Mouse (Mus musculus): Measurements from ENCODE around the gene Nrip1. TPM values are rescaled to one million over a fixed set of nuclear protein-coding genes. Genes with fewer than 3 reads are reported as not detected.

The Nrip1 gene
- polyA plus RNA-seq, 1 experiment from 2014 or later, result 29.0 TPM

DNA sequence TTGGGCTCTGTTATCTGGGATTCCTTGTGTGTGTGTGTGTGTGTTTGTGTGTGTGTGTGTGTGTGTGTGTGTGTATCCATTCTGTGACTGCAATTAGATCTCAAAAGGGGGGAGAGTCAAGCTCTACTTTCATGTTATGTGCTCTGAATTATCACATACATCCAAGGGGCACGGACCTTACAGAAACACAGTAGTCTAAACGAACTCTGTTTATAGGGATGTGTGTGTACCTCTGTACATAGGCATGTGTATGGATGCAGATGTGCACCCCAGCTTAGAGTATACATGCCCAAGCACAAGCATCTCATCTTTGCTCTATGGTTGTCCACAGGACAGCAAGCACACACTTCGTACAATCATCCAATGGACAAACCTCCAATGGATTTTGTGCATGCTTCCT, 98.0 kb downstream of the Nrip1 start:
- no peaks in the 10 kb centered on the region for H3K4me1 ChIP-seq (ENCODE audit: control insufficient read depth, insufficient read depth, low read length)
- H3K36me3 ChIP-seq (replicated peaks; ENCODE audit: control insufficient read depth, insufficient read depth, low read depth, low read length), result no peaks in the 10 kb centered on the region
- H3K4me3 ChIP-seq (ENCODE audit: low read depth, low read length), result no peak overlapping the region
- DNase-seq (ENCODE audit: low spot score) (no peak), ATAC-seq (replicated peaks; ENCODE audit: insufficient number of reproducible peaks, low FRiP score, low TSS enrichment, low read depth) (no peak)
- no peak overlapping the region for H3K27ac ChIP-seq (replicated peaks; ENCODE audit: low read depth, low read length)
- no peak overlapping the region for H3K4me2 ChIP-seq (ENCODE audit: low read depth, low read length)
- 87% methylated on average over 3 of the region's 3 CpGs for WGBS
- H3K27me3 ChIP-seq (ENCODE audit: control insufficient read depth, insufficient read depth, low read length), result no peaks in the 10 kb centered on the region
- H3K9me3 ChIP-seq (replicated peaks; ENCODE audit: control insufficient read depth, low read length), result no peaks in the 10 kb centered on the region
- no peak overlapping the region for H3K9ac ChIP-seq (replicated peaks; ENCODE audit: low read length)

DNA sequence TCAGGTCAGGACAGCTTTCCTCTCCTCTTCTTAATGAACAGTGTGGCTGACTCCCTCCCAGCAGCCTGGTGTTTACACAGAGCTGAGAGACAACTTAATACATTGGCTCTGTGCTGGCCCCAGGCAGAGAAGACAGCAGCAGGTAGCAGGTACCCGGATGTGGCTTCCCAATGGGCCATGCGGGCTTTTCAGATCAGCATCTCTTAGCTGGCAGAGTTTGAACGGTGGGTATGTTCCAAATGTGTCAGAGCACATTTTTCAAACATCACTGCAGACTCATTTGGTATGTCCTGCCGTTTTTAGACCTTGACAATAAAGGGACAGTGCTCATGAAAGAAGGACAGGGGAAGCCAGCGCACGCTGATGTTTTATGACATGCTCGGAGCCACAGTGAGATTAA, 98.5 kb downstream of the Nrip1 start:
- Histone ChIP-seq H3K4me3 (ENCODE audit: low read depth, low read length) (no peak overlapping the region), H3K4me1 (ENCODE audit: control insufficient read depth, insufficient read depth, low read length) (no peaks in the 10 kb centered on the region), H3K27ac (replicated peaks; ENCODE audit: low read depth, low read length) (no peak overlapping the region), H3K27me3 (ENCODE audit: control insufficient read depth, insufficient read depth, low read length) (no peaks in the 10 kb centered on the region), H3K9me3 (replicated peaks; ENCODE audit: control insufficient read depth, low read length) (no peaks in the 10 kb centered on the region), H3K36me3 (replicated peaks; ENCODE audit: control insufficient read depth, insufficient read depth, low read depth, low read length) (no peaks in the 10 kb centered on the region), H3K9ac (replicated peaks; ENCODE audit: low read length) (no peak overlapping the region), H3K4me2 (ENCODE audit: low read depth, low read length) (no peak overlapping the region)
- WGBS, result 80% methylated on average over 7 of the region's 7 CpGs
- no peak for DNase-seq (ENCODE audit: low spot score)
- no peak for ATAC-seq (replicated peaks; ENCODE audit: insufficient number of reproducible peaks, low FRiP score, low TSS enrichment, low read depth)

DNA sequence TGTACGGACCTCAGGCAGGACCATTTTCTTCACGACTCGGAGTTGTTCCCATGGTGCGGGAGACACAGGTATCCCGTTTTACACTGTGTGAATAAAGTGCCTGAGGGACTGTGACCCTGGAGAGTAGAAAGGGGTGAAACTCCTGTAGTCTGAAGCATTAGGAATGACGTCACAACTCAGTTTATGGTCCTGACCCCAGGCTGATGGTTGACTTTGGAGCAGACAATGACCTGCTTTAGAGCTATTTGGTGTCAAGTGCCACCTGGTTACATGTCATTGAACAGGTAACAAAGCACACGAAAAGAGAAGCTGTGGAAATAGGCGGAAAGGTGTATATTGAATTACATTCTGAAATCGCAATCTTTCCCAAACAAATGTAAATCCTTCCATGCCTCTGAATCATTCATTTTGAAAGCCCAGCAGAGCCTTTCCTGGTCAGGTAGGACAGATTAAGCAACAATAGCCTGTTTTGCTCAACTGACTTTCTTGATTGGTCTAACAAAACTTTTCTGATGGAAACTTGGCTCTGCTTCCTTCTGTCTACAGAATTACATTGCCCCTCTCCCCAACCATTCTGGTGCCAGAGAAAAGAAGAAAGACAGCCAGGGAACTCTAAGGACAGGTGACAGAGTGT, 106.9 kb downstream of the Nrip1 start:
- Histone ChIP-seq H3K4me3 (ENCODE audit: low read depth, low read length) (no peak overlapping the region), H3K9me3 (replicated peaks; ENCODE audit: control insufficient read depth, low read length) (no peaks in the 10 kb centered on the region), H3K4me2 (ENCODE audit: low read depth, low read length) (no peak overlapping the region), H3K9ac (replicated peaks; ENCODE audit: low read length) (no peak overlapping the region), H3K36me3 (replicated peaks; ENCODE audit: control insufficient read depth, insufficient read depth, low read depth, low read length) (no peaks in the 10 kb centered on the region), H3K4me1 (ENCODE audit: control insufficient read depth, insufficient read depth, low read length) (no peaks in the 10 kb centered on the region), H3K27ac (replicated peaks; ENCODE audit: low read depth, low read length) (no peak overlapping the region), H3K27me3 (ENCODE audit: control insufficient read depth, insufficient read depth, low read length) (no peaks in the 10 kb centered on the region)
- ATAC-seq (replicated peaks; ENCODE audit: insufficient number of reproducible peaks, low FRiP score, low TSS enrichment, low read depth) (peak; percentile 23; the same call in 1 of the 2 replicates), DNase-seq (ENCODE audit: low spot score) (no peak)
- 73% methylated on average over 9 of the region's 9 CpGs for WGBS

DNA sequence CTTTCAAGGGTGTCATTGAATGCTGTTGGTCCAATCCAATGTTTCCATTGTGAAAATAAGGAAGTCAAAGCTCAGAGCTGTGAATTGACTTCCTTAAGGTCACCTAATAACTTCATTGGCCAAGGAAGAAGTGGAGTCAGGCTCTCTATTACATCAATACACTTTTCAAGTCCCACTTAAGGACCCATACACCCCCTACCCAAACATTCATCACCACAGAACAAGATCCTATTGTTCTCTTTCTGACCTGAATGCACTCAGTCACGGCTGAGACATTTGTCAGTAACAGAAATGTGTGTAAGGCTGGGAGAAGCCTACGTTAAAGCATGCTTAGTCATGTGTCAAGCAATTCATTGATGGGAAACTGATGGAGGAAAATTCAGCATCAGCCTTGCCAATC, 107.8 kb downstream of the Nrip1 start:
- Histone ChIP-seq H3K9me3 (replicated peaks; ENCODE audit: control insufficient read depth, low read length) (no peaks in the 10 kb centered on the region), H3K27ac (replicated peaks; ENCODE audit: low read depth, low read length) (no peak overlapping the region), H3K4me2 (ENCODE audit: low read depth, low read length) (no peak overlapping the region), H3K4me3 (ENCODE audit: low read depth, low read length) (no peak overlapping the region), H3K4me1 (ENCODE audit: control insufficient read depth, insufficient read depth, low read length) (no peaks in the 10 kb centered on the region), H3K36me3 (replicated peaks; ENCODE audit: control insufficient read depth, insufficient read depth, low read depth, low read length) (no peaks in the 10 kb centered on the region), H3K9ac (replicated peaks; ENCODE audit: low read length) (no peak overlapping the region), H3K27me3 (ENCODE audit: control insufficient read depth, insufficient read depth, low read length) (no peaks in the 10 kb centered on the region)
- no peak for DNase-seq (ENCODE audit: low spot score)
- 18% methylated on average over 2 of the region's 2 CpGs for WGBS
- ATAC-seq (replicated peaks; ENCODE audit: insufficient number of reproducible peaks, low FRiP score, low TSS enrichment, low read depth), result no peak

DNA sequence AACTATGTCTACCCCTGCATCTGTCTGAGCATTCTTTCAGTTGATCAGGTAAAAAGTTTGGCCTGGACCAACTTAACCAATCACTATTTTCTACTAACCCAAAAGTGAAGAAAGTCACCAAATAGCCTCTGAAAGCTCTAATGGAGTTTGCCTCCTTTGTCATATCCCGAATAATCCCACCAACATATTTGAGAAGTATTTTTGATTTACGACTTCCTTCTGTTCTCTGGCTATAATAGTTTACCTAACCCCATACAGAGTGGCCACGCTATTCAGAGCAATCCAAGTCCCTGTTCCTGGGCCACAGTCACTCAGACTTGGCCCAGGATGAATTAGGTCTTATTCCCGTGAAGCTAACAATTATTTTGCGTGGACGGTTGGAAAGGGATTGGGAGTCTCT, 108.3 kb downstream of the Nrip1 start:
- no peak overlapping the region for H3K4me2 ChIP-seq (ENCODE audit: low read depth, low read length)
- H3K27me3 ChIP-seq (ENCODE audit: control insufficient read depth, insufficient read depth, low read length), result no peaks in the 10 kb centered on the region
- no peaks in the 10 kb centered on the region for H3K36me3 ChIP-seq (replicated peaks; ENCODE audit: control insufficient read depth, insufficient read depth, low read depth, low read length)
- no peak for ATAC-seq (replicated peaks; ENCODE audit: insufficient number of reproducible peaks, low FRiP score, low TSS enrichment, low read depth)
- no peaks in the 10 kb centered on the region for H3K4me1 ChIP-seq (ENCODE audit: control insufficient read depth, insufficient read depth, low read length)
- H3K27ac ChIP-seq (replicated peaks; ENCODE audit: low read depth, low read length), result no peak overlapping the region
- no peak overlapping the region for H3K4me3 ChIP-seq (ENCODE audit: low read depth, low read length)
- WGBS, result 81% methylated on average over 6 of the region's 6 CpGs
- H3K9ac ChIP-seq (replicated peaks; ENCODE audit: low read length), result no peak overlapping the region
- no peak for DNase-seq (ENCODE audit: low spot score)
- no peaks in the 10 kb centered on the region for H3K9me3 ChIP-seq (replicated peaks; ENCODE audit: control insufficient read depth, low read length)

DNA sequence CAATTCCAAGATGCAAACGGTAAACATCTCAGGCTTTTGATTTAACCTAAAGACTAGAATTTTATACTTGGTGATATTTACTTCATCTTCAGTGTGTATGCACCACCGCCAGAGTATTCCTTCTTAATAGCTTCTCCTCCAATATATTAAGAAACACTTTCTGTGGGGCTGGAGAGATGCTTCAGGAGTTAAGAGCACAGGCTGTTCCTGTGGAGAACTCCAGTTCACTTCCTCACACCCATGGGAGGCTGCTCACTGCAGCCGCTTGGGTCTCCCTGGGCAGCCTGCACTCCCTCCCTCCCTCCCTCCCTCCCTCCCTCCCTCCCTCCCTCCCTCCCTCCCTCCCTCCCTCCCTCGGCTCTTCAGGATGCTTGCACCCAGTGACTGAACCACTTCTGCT, 110.2 kb downstream of the Nrip1 start:
- ATAC-seq (replicated peaks; ENCODE audit: insufficient number of reproducible peaks, low FRiP score, low TSS enrichment, low read depth), result no peak
- no peaks in the 10 kb centered on the region for H3K36me3 ChIP-seq (replicated peaks; ENCODE audit: control insufficient read depth, insufficient read depth, low read depth, low read length)
- WGBS, result 75% methylated on average over 3 of the region's 4 CpGs

DNA sequence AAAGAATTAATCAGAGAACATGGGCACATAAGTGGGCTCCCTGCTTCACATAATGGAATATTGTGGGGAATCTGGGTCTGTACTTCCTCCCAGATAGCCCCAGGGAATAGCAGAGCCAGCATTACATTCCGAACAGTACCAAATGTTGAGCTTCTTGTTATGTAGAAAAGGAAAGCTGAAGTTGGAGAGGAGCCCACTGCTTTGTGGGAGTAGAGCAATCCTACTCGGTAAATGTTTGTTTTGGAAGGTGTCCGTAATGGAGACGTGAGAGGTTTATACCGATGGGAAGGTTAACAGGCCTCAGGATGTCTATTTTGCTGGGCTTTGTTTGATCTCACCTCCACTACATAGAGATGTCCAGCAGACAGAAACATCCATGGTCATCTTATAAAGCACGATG, 113.3 kb downstream of the Nrip1 start:
- H3K9ac ChIP-seq (replicated peaks; ENCODE audit: low read length), result no peak overlapping the region
- H3K36me3 ChIP-seq (replicated peaks; ENCODE audit: control insufficient read depth, insufficient read depth, low read depth, low read length), result no peaks in the 10 kb centered on the region
- no peaks in the 10 kb centered on the region for H3K9me3 ChIP-seq (replicated peaks; ENCODE audit: control insufficient read depth, low read length)
- no peaks in the 10 kb centered on the region for H3K27me3 ChIP-seq (ENCODE audit: control insufficient read depth, insufficient read depth, low read length)
- ATAC-seq (replicated peaks; ENCODE audit: insufficient number of reproducible peaks, low FRiP score, low TSS enrichment, low read depth), result no peak
- no peaks in the 10 kb centered on the region for H3K4me1 ChIP-seq (ENCODE audit: control insufficient read depth, insufficient read depth, low read length)
- WGBS, result 69% methylated on average over 6 of the region's 6 CpGs
- H3K4me2 ChIP-seq (ENCODE audit: low read depth, low read length), result no peak overlapping the region
- H3K27ac ChIP-seq (replicated peaks; ENCODE audit: low read depth, low read length), result no peak overlapping the region
- no peak for DNase-seq (ENCODE audit: low spot score)
- H3K4me3 ChIP-seq (ENCODE audit: low read depth, low read length), result no peak overlapping the region

More for the DNA sequence above, 110.2 kb downstream of the Nrip1 start:
- DNase-seq (ENCODE audit: low spot score), result no peak
- Histone ChIP-seq H3K27me3 (ENCODE audit: control insufficient read depth, insufficient read depth, low read length) (no peaks in the 10 kb centered on the region), H3K4me1 (ENCODE audit: control insufficient read depth, insufficient read depth, low read length) (no peaks in the 10 kb centered on the region), H3K4me3 (ENCODE audit: low read depth, low read length) (no peak overlapping the region), H3K27ac (replicated peaks; ENCODE audit: low read depth, low read length) (no peak overlapping the region), H3K9me3 (replicated peaks; ENCODE audit: control insufficient read depth, low read length) (no peaks in the 10 kb centered on the region), H3K9ac (replicated peaks; ENCODE audit: low read length) (no peak overlapping the region), H3K4me2 (ENCODE audit: low read depth, low read length) (no peak overlapping the region)

DNA sequence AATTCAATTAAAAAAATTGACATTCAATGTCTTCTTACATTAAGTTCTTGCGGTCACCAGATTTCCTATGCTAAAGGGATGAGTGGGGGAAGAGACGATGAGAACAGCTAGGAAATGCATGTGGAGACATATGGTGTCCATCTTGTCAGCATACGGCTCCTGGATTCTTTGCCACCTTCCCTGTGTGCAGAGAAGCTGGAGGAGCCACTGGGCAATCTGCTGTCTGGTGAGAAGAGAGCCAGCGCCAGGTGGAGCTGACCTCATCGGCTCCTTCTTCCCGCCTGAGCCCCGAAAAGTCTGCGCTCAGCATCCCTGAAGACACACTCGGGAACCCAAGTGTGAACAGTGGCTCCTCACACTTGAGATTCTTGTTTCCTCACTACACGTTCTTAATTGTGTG, 121.8 kb downstream of the Nrip1 start:
- no peaks in the 10 kb centered on the region for H3K9me3 ChIP-seq (replicated peaks; ENCODE audit: control insufficient read depth, low read length)
- no peaks in the 10 kb centered on the region for H3K27me3 ChIP-seq (ENCODE audit: control insufficient read depth, insufficient read depth, low read length)
- H3K4me2 ChIP-seq (ENCODE audit: low read depth, low read length), result no peak overlapping the region
- ATAC-seq (replicated peaks; ENCODE audit: insufficient number of reproducible peaks, low FRiP score, low TSS enrichment, low read depth) (no peak), DNase-seq (ENCODE audit: low spot score) (no peak)
- no peaks in the 10 kb centered on the region for H3K4me1 ChIP-seq (ENCODE audit: control insufficient read depth, insufficient read depth, low read length)
- no peaks in the 10 kb centered on the region for H3K36me3 ChIP-seq (replicated peaks; ENCODE audit: control insufficient read depth, insufficient read depth, low read depth, low read length)
- H3K4me3 ChIP-seq (ENCODE audit: low read depth, low read length), result no peak overlapping the region
- 87% methylated on average over 10 of the region's 10 CpGs for WGBS
- no peak overlapping the region for H3K9ac ChIP-seq (replicated peaks; ENCODE audit: low read length)
- H3K27ac ChIP-seq (replicated peaks; ENCODE audit: low read depth, low read length), result no peak overlapping the region
